Mouse (Mus musculus) gastrocnemius, postnatal 36 days (tissue): ENCODE measurements around the gene Ccdc60. TPM values are rescaled to one million over a fixed set of nuclear protein-coding genes. Genes with fewer than 3 reads are reported as not detected.
A peak's percentile ranks its signal among the peaks of the same experiment; 100 is the strongest.
"Not testable (repeated sequence)": the region's sequence is repeated elsewhere in the genome, so short reads cannot be mapped to it uniquely, and the experiment has no call there.

ENCODE experiments used
- DNase-seq, 2 experiments: peaks; one replicate each; pipeline ENCODE4 v3.0.0; 2022
- intact Hi-C: fragments of 180-260 bp; cut with DNase I; formaldehyde crosslinking; loops from one replicate; pipeline ENCODE4 v1.15.1; 2025
- total RNA-seq, 2 experiments: library from RNA; stranded (reverse); gene quantifications; 2 replicates each; pipeline ENCODE4 v1.2.3; 2021

The Ccdc60 gene
- total RNA-seq, 2 experiments from 2014 or later: not detected

DNA sequence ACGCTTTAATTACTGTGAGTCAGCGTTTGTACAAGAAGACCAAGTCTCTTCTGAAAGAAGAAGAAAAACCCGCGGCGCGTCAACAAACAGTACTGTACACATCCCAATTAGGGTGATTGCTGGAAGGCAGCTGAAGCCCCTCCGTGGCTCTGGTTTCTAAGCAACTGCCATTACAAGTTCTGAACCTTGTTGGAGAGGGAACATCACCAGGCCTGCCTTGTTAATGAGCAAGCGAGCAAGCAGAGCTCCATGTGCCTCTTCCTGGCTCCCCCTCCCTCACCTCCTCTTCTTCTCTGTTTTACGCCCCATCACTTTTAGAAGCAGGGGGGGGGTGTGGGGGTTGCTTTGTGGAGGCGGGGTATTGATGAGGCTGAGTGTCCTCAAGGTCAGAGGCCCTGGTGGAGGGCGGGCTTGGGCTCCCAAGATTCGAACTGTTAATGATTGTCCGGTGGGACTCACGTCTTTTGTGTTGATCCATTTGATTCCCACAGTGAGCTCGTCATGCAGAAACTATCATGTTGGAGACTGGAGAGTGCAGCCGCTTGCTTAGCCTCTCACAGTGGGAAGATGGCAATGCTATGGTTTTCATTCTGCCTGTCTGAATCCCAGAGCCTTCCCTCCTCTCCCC lies 79.9 kb downstream of the Ccdc60 start:
- intact Hi-C loops: no loop called here
- DNase-seq: no peak

DNA sequence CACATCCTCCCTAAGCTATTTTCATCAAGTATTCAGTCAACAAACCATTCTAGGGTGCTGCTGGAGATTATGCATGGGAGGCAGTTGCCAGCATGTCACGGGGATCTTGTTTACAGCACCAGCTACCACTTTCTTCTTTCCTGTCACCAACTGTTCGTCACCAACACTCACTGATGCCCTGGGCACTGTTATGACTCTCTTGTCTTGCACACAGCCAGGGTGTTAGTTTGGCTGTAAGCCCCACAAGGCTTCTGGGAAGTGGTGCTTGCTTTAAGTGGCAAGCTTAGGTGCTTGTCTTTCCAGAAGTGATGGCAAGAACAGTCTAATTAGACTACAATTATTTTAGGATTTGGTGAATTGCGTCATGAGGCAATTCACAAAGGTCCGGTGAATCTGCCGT lies 86.1 kb downstream of the Ccdc60 start:
- intact Hi-C loops: no loop called here

DNA sequence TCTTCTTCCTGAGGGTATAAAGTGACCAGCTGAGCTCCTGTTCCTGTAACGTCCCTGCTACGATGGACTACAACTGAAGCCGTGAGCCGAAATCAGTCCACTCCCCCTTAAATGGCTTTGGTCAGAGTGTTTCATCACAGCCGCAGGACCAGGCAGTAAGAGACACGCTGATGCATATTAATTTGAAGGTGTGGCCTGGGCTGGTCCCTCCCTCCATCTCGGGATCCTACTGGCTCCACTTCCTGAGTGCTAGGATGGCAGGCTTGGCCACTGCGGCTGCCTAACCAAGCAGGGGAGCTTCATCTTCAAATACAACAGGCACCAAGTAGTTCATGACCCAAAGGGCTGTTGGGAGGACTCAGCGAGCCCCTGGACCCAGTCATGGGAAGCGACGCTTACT lies 94.3 kb downstream of the Ccdc60 start:
- intact Hi-C loops: no loop called here
- DNase-seq: no peak

More for the DNA sequence above, 86.1 kb downstream of the Ccdc60 start:
- DNase-seq: no peak

DNA sequence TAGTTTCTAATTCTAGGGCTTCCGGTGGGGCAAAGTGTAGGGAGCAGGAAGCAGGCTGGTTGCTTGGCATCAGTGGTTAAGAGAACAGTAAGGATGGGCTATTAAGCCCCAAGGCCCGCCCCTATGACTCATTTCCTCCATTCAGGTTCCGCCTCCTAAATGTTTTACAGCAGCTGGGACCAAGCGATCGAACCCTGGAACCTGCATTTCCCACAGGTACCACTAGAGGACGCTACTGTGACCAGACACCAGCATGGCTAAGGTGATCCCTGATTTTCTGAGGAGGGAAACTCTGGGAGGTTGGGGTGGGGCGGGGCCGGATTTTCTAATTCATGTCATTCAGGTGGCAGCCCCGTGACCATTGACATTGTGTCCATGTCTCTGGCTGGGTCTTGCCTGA lies 96.1 kb downstream of the Ccdc60 start:
- DNase-seq: no peak
- intact Hi-C loops: no loop called here

DNA sequence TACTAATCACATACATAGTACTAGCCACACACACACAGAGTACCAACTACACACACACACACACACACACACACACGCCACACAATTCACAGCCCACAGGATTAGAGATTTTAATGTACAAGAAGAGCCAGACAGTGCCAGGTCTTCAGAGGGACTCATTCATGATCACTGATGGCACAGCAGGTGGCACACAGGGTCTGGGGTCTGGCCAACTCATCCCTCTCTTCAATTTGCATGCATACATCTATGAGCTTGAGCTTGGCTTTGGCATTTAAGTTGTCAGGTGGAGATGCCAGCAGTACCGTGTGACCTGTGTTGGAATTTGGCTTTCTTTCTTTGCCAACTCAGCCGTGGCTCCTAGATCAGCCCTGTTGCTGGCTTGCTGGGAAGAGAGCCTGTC lies 97.2 kb downstream of the Ccdc60 start:
- intact Hi-C loops: no loop called here
- no peak for DNase-seq

DNA sequence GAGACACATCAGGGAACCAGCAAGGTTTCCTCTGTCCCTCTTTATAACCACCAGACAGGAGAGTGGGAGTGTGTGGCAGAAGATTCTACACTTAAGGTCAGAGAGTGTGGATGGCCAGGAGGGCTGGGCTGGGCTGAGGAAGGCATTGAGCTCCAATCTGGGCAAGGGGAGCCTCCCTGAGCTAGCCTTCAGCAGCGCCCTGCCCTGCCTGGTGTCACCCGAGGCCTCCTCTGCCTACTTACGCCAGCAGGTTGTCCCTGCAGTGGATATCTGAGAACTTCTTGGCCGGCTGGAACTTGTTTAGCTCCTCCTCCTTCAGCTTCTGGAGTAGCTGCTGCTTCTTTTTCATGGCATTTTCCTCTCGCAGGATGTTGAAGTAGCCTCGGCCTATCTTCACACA lies 99.0 kb downstream of the Ccdc60 start:
- no peak for DNase-seq
- intact Hi-C loops: no loop called here

DNA sequence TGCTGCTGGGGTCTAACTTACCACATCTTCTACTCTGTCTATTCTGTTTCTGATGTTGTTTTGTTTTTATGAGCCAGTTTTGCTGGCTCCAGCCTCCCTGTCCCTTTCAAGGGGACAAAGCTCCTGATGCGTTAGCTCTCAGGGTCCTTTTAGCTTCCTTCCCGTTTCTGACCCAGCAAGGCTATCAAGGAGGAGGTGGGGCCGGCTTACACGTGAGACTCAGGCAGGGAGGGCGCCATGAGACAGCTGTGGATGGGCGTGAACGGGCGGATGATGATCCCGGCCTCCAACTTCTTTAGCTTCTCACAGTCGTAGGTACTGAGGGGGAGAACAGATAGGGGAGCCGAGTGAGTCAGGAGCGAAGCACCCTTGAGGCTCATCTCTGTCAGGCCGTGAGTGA lies 108.2 kb downstream of the Ccdc60 start:
- DNase-seq: no peak
- intact Hi-C loops: no loop called here

DNA sequence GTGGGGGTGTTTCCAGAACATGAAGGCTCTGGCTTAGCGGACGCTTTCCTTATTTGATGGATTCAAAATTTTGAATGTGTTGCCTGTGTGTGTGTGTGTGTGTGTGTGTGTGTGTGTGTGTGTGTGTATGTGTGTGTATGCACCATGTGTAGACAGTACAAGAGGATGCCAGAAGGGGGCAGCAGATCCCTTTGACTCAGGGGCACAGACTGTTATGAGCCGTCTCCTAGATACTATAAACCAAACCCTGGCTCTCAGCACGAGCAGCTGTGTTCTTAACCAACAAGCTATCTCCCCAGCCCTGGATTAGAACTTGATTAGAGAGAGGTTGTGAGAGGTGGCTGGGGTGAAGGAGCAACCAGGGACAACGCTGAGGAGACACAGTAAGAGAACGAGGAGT lies 117.1 kb downstream of the Ccdc60 start:
- no peak for DNase-seq
- intact Hi-C loops: no loop called here

DNA sequence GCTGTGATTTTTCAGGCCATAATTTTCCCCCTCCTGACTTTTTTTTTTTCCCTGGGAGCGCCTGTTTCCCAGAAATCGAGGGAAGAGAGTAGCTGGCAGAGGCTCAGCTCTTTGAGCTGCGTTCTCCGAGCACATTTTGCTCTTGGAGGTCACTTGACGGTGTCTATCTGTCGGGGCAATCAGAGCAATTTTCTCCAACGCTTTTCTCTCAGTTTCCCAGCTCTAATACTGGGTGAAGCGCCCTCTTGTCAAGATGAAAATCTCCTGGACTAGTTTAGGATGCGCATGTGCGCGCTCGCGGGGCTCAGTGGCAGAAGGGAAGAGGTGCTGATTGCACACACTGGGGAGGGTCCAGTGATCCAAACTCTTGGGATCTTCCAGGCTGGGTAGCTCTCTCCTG lies 121.8 kb downstream of the Ccdc60 start:
- no peak for DNase-seq
- intact Hi-C loops: no loop called here

DNA sequence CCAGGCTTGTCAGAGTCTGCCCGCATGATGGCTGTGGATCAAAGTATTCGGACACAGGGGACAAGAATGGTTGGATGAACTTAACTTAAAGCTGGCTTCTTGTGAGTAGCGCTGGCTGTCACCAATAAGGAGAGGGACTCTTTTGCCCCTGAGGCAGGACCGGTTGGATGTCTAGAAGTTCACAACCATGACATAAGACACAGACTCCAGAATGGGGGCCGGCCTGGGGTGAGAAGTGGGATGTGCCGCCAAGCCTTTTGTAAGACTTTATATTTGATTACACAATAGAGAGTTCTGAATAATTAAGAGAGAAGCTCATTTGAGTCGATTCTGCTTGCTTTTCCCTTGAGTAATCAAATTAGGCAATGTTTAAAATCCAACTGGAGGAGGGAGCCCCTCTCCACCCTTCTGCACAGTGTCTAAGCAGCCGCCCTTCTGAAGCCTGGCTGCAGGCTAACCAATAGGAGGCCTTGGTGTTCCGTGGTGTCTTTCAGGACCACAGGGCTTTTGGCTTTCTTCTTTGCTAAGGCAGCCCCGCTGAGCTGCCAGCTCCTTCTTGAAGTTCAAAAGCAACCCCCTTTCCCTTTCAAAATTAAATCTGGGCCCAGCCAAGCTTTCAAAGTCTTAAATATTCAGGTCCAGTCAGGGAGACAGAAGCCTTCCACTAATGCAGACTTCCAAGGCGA lies 123.4 kb downstream of the Ccdc60 start:
- DNase-seq: no peak
- intact Hi-C loops: no loop called here

DNA sequence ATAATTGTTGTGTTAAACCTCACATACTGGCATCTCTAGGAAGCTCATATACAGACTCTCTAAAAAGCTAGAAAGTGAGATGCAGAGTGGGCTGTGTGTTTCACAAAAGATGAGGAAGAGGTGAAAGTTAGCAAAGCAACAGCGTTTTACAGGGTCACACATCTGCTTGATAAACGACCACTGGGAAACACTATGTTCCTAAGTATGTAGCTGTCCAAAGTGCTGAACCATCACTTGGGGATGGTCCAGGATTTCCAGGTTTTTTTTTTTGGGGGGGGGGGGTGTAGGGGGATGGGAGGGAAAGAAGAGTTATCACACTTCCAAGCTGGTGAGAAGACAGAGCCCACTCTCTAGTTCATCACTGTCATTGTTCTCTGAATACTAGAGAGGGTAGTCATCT lies 134.0 kb downstream of the Ccdc60 start:
- intact Hi-C loops: no loop called here
- DNase-seq: no peak

DNA sequence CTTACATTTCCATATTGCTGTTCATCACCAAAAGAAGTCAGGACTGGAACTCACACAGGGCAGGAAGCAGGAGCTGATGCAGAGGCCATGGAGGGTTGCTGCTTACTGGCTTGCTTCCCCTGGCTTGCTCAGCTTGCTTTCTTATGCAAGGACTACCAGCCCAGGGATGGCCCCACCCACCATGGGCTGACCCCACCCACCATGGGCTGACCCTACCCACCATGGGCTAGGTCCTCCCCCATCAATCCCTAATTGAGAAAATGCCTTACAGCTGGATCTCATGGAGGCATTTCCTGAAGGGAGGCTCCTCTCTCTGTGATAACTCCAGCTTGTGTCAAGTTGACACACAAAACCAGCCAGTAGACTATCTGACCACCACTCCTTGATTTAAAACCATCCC lies 142.3 kb downstream of the Ccdc60 start:
- intact Hi-C loops, DNase-seq: not testable (repeated sequence)

DNA sequence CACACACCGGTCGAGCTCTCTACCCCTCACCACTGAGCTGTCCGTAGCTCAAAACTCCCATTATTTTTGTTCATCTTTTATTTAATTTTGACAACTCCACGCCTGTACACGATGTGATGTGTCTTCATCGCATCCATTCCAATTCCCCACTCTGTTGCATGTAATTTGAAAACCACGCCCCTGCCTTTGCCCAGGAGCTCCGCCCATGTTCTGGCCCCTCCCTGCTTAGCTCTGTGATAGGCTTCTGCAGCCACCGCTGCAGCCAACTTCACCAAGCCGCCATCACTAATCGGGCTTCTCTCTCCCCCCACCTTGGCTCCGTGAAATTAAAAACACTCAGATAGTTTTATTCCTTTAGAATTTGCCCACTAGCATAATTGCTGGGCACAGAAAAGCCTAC lies 144.1 kb downstream of the Ccdc60 start:
- intact Hi-C loops: no loop called here
- no peak for DNase-seq

DNA sequence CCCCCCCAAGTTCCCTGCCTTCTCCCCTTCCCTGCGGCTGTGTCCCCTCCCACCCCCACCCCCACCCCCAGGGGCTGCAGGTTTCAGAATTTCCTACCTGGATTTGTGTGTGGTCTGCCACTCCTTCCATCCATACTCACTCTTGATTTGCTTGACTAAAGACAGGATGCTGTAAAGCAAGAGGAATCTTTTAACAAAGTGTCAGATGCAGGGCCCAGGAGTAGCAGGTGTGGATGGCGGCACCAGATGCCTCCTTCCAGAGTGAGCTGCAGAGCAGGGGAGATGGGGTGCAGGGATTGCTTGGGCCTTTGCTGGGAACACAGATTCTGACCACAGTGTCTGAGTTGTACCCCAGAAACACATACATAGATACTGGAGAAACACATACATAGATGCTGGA lies 148.1 kb downstream of the Ccdc60 start:
- intact Hi-C loops: no loop called here
- DNase-seq: no peak

DNA sequence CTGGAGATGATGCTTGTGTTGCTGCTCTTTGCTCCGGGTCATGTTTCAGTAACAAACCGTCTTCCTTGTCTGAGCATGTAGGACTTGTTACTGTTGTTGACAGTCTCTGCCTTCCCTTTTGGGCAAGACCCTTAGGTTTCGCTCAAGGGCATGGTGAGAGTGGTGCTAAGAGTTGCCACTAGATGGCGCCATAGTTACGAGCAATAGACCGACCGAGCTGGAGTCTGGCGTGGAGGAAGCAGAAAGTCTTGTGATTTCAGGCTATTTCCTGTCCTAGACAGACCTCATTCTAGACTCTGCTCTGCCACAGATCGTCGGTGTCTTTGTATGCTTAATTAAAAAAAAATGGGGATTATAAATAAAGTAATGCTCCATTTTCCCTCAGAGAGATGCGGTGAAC lies 165.4 kb downstream of the Ccdc60 start:
- intact Hi-C loops: loop anchor here (5.0 kb wide), 1 partner anchor 89 kb away; no protein-coding TSS in a partner anchor
- DNase-seq: peak; percentile 44 to 56

DNA sequence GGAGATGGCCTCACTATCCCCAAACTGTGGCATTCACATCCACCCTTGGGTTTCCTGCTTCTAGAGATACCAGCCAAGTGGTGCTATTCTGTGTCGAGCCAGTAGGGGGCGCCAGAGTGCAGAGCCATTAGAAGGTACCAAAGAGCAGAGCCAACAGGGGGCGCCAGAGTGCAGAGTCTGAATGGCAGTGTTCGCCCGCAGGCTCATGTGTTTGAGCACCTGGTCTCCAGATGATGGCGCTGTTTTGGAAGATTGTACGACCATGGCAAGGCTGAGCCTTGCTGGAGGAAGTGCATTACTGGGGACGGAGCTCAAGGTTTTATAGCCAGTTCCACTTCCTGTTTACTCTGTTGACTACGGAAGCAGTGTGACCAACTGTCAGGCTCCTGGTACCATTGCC lies 172.2 kb downstream of the Ccdc60 start:
- peak; percentile 17 to 37 for DNase-seq
- intact Hi-C loops: no loop called here

DNA sequence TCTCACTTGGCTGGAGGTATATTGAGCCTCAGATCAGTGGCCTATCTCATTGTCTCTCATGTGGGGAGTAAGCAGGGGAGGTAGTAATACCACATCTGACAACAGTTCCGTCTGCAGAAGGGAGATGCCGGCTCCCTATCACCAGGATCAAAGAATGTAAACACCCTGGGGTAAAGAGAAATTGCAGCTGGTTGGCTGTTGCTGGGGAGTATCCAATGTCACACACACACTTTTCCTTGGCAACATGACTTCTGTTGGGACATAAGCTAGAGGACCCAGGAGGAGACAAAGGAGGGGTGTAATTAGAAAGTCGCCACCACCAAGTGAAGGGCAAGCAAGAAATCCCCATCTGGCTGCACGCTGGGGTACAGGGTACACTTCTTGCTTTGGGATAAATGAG lies 172.7 kb downstream of the Ccdc60 start:
- DNase-seq: no peak
- intact Hi-C loops: no loop called here

DNA sequence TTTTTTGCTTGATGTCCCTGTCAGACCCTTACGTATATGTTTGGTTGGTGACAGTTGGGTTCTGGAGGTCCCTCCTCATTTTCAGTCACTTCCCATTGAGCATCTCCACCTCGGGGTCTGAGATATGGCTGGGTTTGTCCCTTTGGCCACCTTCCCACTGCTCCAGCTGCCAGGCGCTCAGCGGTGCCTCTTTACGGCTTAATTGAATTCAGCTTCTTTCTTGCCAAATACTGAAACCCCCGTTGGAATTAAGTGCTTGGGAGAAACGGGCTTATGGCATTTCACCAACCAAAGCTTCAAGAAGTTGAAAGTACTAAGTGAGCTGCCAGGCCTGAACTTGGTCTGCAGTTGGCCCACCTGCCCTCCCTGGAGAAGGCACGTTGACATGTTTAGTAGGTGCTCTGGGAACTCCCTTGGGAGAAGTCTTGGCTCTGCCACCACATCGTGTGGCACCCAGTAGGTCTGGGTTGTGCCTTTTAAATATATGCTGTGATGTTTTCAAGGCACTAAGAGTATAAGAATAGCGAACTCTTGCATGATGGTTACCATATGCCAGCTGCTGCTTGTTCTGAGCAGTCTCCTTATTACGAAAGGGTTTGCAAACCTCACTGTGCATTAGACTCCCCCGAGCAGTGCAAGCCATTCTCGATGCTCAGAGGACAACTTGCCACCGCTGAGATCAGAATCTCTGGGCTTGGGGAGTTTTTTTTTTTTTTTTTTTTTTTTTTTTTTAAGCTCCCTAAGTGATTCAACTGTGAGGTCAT lies 173.5 kb downstream of the Ccdc60 start:
- intact Hi-C loops: no loop called here
- no peak for DNase-seq

DNA sequence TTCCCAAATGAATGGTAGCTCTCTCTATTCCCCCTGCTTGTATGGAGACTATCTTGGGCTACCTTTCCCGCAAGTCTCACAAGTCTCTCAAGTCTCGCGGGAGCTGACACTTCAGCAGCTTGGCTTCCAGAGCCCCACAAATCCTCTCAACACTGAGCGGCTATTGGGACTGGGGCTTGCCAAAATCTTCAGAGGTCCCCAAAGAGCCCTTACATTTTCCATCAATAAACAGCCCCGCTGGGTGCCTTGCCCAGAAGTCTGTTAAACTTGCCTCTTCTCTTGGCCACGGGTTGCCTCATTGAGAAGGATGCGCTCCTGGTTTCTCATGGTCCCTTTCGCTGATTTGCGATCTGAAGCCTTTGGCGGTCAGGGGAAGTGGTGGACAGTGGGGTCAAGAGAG lies 180.1 kb downstream of the Ccdc60 start:
- DNase-seq: no peak

DNA sequence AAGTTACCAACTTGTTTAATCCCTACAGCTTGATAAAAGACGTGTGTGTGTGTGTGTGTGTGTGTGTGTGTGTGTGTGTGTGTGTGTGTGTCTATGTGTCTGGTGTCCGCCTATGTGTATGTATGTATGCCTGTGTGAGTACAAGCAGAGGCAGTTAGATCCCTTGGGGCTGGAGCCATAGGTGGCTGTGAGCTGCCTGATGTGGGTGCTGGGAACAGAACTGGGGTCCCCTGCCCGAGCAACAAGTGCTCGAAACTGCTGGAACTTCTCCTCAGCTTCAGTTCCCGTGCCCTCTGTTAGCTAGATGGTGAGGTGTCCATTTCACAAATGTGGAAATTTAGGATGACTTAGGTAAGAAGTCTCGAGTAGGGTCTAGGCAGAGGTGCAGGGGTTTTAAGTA lies 204.6 kb downstream of the Ccdc60 start:
- DNase-seq: no peak
- intact Hi-C loops: no loop called here

More for the DNA sequence above, 180.1 kb downstream of the Ccdc60 start:
- intact Hi-C loops: no loop called here

DNA sequence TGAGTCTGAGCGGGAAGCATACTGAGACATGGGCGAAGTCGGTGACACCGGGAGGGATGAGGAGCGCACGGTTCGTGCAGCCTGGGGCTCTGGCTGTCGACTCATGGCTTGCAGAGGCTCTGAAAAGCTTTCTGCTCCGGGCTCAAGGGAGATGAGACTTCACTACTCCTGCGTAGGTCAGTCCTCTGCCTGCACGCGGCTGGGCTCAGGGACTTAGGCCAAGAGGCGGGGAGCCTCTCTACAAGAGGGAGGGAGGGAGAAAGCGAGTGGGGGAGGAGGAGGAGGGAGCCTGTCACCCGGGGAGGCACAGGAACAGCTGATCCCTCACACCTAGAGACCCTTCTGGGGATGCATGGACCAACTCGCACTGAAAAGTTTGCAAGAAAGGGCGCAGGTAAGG lies 205.7 kb downstream of the Ccdc60 start, which contains the start of gene Tmem233:
Tmem233 (minus strand) TSS at position 164 of the 400 bp plus-strand sequence.
- intact Hi-C loops: no loop called here
- peak; percentile 50 to 64 for DNase-seq
